Mouse (Mus musculus): ENCODE data around the gene Tnfsf13. TPM values are rescaled to one million over a fixed set of nuclear protein-coding genes. Genes with fewer than 3 reads are reported as not detected.

Gene Tnfsf13
- total RNA-seq, 1 experiment = 8.6 TPM

GRCm38 (mm10) chr11:69654760-69655159 is 30.8 kb downstream of the Tnfsf13 start:
- Histone ChIP-seq H3K4me3 (ENCODE audit: insufficient read depth in 1 of 2, low read depth in 1 of 2, low read length in 2 of 2, poor library complexity in 1 of 2, severe bottlenecking in 1 of 2) (peak overlapping the region; percentile 71 to 76), H3K36me3 (ENCODE audit: control insufficient read depth, insufficient read depth, low read length, poor library complexity, severe bottlenecking) (peaks cover 55% of the 10 kb centered on the region), H3K4me1 (ENCODE audit: control insufficient read depth in 2 of 2, insufficient read depth in 2 of 2, low read length in 2 of 2, poor library complexity in 1 of 2) (peaks cover 3 to 17% of the 10 kb centered on the region in 2 experiments; a peak in 3 of 4 replicates), H3K27ac (ENCODE audit: insufficient read depth, low read depth, low read length, poor library complexity, severe bottlenecking) (peak overlapping the region; percentile 88), H3K9me3 (ENCODE audit: control insufficient read depth, insufficient read depth, low read depth, low read length) (no peaks in the 10 kb centered on the region), H3K9ac (ENCODE audit: insufficient read depth, low read depth, low read length, poor library complexity, severe bottlenecking) (peak overlapping the region; percentile 78)
- TF ChIP-seq CHD2 (IDR thresholded peaks at IDR 0.05; ENCODE audit: low read depth, low read length) (no peak), MAFK (IDR thresholded peaks at IDR 0.05; ENCODE audit: insufficient read depth, low read depth, low read length) (no peak), HCFC1 (IDR thresholded peaks at IDR 0.05; ENCODE audit: borderline replicate concordance, insufficient read depth, low read length) (no peak), ZC3H11A (IDR thresholded peaks at IDR 0.05; ENCODE audit: borderline replicate concordance, low read depth, low read length) (no peak), ZNF384 (IDR thresholded peaks at IDR 0.05; ENCODE audit: low read depth, low read length) (no peak)
- in situ Hi-C loops (cut with MboI; ENCODE audit: low sequenced_read_pairs in 2 of 2, unreplicated experiment in 2 of 2) = loop anchor here in 1 of 2 experiments (10.0 kb wide), 1 partner anchor 60 kb away; no protein-coding TSS in a partner anchor
- peak; percentile 71 for DNase-seq (ENCODE audit: low read depth, low spot score)

GRCm38 (mm10) chr11:69653399-69653798 is 32.2 kb downstream of the Tnfsf13 start:
- Histone ChIP-seq H3K27ac (ENCODE audit: insufficient read depth, low read depth, low read length, poor library complexity, severe bottlenecking) (no peak overlapping the region), H3K9me3 (ENCODE audit: control insufficient read depth, insufficient read depth, low read depth, low read length) (no peaks in the 10 kb centered on the region), H3K9ac (ENCODE audit: insufficient read depth, low read depth, low read length, poor library complexity, severe bottlenecking) (no peak overlapping the region), H3K36me3 (ENCODE audit: control insufficient read depth, insufficient read depth, low read length, poor library complexity, severe bottlenecking) (peaks cover 59% of the 10 kb centered on the region), H3K4me1 (ENCODE audit: control insufficient read depth in 2 of 2, insufficient read depth in 2 of 2, low read length in 2 of 2, poor library complexity in 1 of 2) (peaks cover 3 to 13% of the 10 kb centered on the region in 2 experiments; a peak in 3 of 4 replicates), H3K4me3 (ENCODE audit: insufficient read depth in 1 of 2, low read depth in 1 of 2, low read length in 2 of 2, poor library complexity in 1 of 2, severe bottlenecking in 1 of 2) (no peak overlapping the region)
- in situ Hi-C loops (cut with MboI; ENCODE audit: low sequenced_read_pairs in 2 of 2, unreplicated experiment in 2 of 2) = loop anchor here in 1 of 2 experiments (10.0 kb wide), 1 partner anchor 61 kb away; no protein-coding TSS in a partner anchor
- TF ChIP-seq ZNF384 (IDR thresholded peaks at IDR 0.05; ENCODE audit: low read depth, low read length) (no peak), ZC3H11A (IDR thresholded peaks at IDR 0.05; ENCODE audit: borderline replicate concordance, low read depth, low read length) (no peak), CHD2 (IDR thresholded peaks at IDR 0.05; ENCODE audit: low read depth, low read length) (no peak), HCFC1 (IDR thresholded peaks at IDR 0.05; ENCODE audit: borderline replicate concordance, insufficient read depth, low read length) (no peak), MAFK (IDR thresholded peaks at IDR 0.05; ENCODE audit: insufficient read depth, low read depth, low read length) (no peak)
- no peak for DNase-seq (ENCODE audit: low read depth, low spot score)

- Histone ChIP-seq H3K9me3 (ENCODE audit: control insufficient read depth, insufficient read depth, low read depth, low read length) (no peaks in the 10 kb centered on the region), H3K4me1 (ENCODE audit: control insufficient read depth in 2 of 2, insufficient read depth in 2 of 2, low read length in 2 of 2, poor library complexity in 1 of 2) (peaks cover 0 to 2% of the 10 kb centered on the region in 2 experiments; a peak in 1 of 4 replicates), H3K4me3 (ENCODE audit: insufficient read depth in 1 of 2, low read depth in 1 of 2, low read length in 2 of 2, poor library complexity in 1 of 2, severe bottlenecking in 1 of 2) (no peak overlapping the region), H3K27ac (ENCODE audit: insufficient read depth, low read depth, low read length, poor library complexity, severe bottlenecking) (no peak overlapping the region), H3K36me3 (ENCODE audit: control insufficient read depth, insufficient read depth, low read length, poor library complexity, severe bottlenecking) (peaks cover 64% of the 10 kb centered on the region), H3K9ac (ENCODE audit: insufficient read depth, low read depth, low read length, poor library complexity, severe bottlenecking) (no peak overlapping the region)
- DNase-seq (ENCODE audit: low read depth, low spot score) = no peak
- no peak for TF ChIP-seq HCFC1 (IDR thresholded peaks at IDR 0.05; ENCODE audit: borderline replicate concordance, insufficient read depth, low read length)
- TF ChIP-seq ZNF384 (IDR thresholded peaks at IDR 0.05; ENCODE audit: low read depth, low read length) = no peak
- no peak for TF ChIP-seq ZC3H11A (IDR thresholded peaks at IDR 0.05; ENCODE audit: borderline replicate concordance, low read depth, low read length)
- no peak for TF ChIP-seq CHD2 (IDR thresholded peaks at IDR 0.05; ENCODE audit: low read depth, low read length)
- TF ChIP-seq MAFK (IDR thresholded peaks at IDR 0.05; ENCODE audit: insufficient read depth, low read depth, low read length) = no peak
- in situ Hi-C loops (cut with MboI; ENCODE audit: low sequenced_read_pairs in 2 of 2, unreplicated experiment in 2 of 2) = no loop called here
These were observed 39.7 kb downstream of the Tnfsf13 start for GRCm38 (mm10) chr11:69645860-69646259.

GRCm38 (mm10) chr11:69635471-69635870 is 50.1 kb downstream of the Tnfsf13 start:
- Histone ChIP-seq H3K9ac (ENCODE audit: insufficient read depth, low read depth, low read length, poor library complexity, severe bottlenecking) (no peak overlapping the region), H3K4me3 (ENCODE audit: insufficient read depth in 1 of 2, low read depth in 1 of 2, low read length in 2 of 2, poor library complexity in 1 of 2, severe bottlenecking in 1 of 2) (no peak overlapping the region), H3K27ac (ENCODE audit: insufficient read depth, low read depth, low read length, poor library complexity, severe bottlenecking) (no peak overlapping the region), H3K9me3 (ENCODE audit: control insufficient read depth, insufficient read depth, low read depth, low read length) (no peaks in the 10 kb centered on the region), H3K36me3 (ENCODE audit: control insufficient read depth, insufficient read depth, low read length, poor library complexity, severe bottlenecking) (peaks cover 10% of the 10 kb centered on the region), H3K4me1 (ENCODE audit: control insufficient read depth in 2 of 2, insufficient read depth in 2 of 2, low read length in 2 of 2, poor library complexity in 1 of 2) (peaks cover 2 to 6% of the 10 kb centered on the region in 2 experiments; a peak in 2 of 4 replicates)
- no peak for TF ChIP-seq ZNF384 (IDR thresholded peaks at IDR 0.05; ENCODE audit: low read depth, low read length)
- TF ChIP-seq MAFK (IDR thresholded peaks at IDR 0.05; ENCODE audit: insufficient read depth, low read depth, low read length) = no peak
- no peak for TF ChIP-seq ZC3H11A (IDR thresholded peaks at IDR 0.05; ENCODE audit: borderline replicate concordance, low read depth, low read length)
- TF ChIP-seq HCFC1 (IDR thresholded peaks at IDR 0.05; ENCODE audit: borderline replicate concordance, insufficient read depth, low read length) = no peak
- no peak for TF ChIP-seq CHD2 (IDR thresholded peaks at IDR 0.05; ENCODE audit: low read depth, low read length)
- in situ Hi-C loops (cut with MboI; ENCODE audit: low sequenced_read_pairs in 2 of 2, unreplicated experiment in 2 of 2) = no loop called here
- no peak for DNase-seq (ENCODE audit: low read depth, low spot score)
